Comparison of ENCODE assay signal across 11 mouse cellular contexts in genomic region chr19:46028747-46029320, GRCm38 (mm10). TPM values are rescaled to one million over a fixed set of nuclear protein-coding genes. Genes with fewer than 3 reads are reported as not detected.
DNase-seq lines count a peak whose midpoint lies in the region; ATAC-seq and TF ChIP-seq lines count a peak whose summit lies in the region.
"Had no signal": no experiment of that assay in that cellular context is flagged by ENCODE, and none has a peak within 500 bp of the region (broad histone marks: within the 10 kb centered on the region; RNA-seq: fewer than 3 reads in every experiment).

No protein-coding gene starts in this region.

- DNase-seq in layer of hippocampus, adult 2 months (ENCODE audit: low spot score in 2 of 2), result no peak
- DNase-seq in layer of hippocampus, adult 8-10 months (ENCODE audit: low spot score in 2 of 2), result no peak
- peak; percentile 65 for DNase-seq in 416B (ENCODE audit: low read depth)
- DNase-seq in CD4-positive helper T cell, adult 2 months (ENCODE audit: low read depth, low spot score), result peak; percentile 45
- peak; percentile 26 for DNase-seq in brain, embryonic 14.5 days (ENCODE audit: low read depth)
- no peak for DNase-seq in left cerebral cortex, postnatal 25 days (ENCODE audit: low spot score in 2 of 2)
- DNase-seq: kidney, postnatal 4 days; right cerebral cortex, adult 18-20 months had no signal

- no peak overlapping the region for H3K27ac ChIP-seq in layer of hippocampus, adult 2 months
- H3K27ac ChIP-seq: heart, embryonic 10.5 days; hindbrain, embryonic 13.5 days had no signal

- peak; percentile 55 for TF ChIP-seq CTCF in layer of hippocampus, adult 2 months (conservative IDR thresholded peaks at IDR 0.05)
- TF ChIP-seq CTCF in brain, embryonic 14.5 days (IDR thresholded peaks at IDR 0.05; ENCODE audit: borderline replicate concordance, extremely low read depth, insufficient read depth, insufficient read length), result peak; percentile 31; the same call in 1 of the 2 replicates

- no peak overlapping the region for H3K4me3 ChIP-seq in layer of hippocampus, adult 2 months
- H3K4me3 ChIP-seq: heart, embryonic 10.5 days; hindbrain, embryonic 13.5 days had no signal

- ATAC-seq in frontal cortex, adult (ENCODE audit: low TSS enrichment), result no peak

- no peak for TF ChIP-seq POLR2A in brain, embryonic 14.5 days (IDR thresholded peaks at IDR 0.05; ENCODE audit: borderline replicate concordance, extremely low read depth, insufficient read depth, insufficient read length, poor library complexity, severe bottlenecking)

- intact Hi-C loops in left cerebral cortex, postnatal 25 days (cut with DNase I), result no loop called here

RNA-seq across cellular contexts. Expression of gene Pprc1, which starts 15.9 kb away (rescaled TPM):
- 10 to 100 TPM; 25.4 to 33.7 TPM for total RNA-seq in layer of hippocampus, adult 2 months (2021)
- total RNA-seq in layer of hippocampus, adult 8-10 months (2022), result 10 to 100 TPM; 26.4 to 34.8 (median 32.4) TPM
- polyA plus RNA-seq in brain, embryonic 14.5 days (2012; rRNA removed), result 24.0 and 30.1 TPM in 2 replicates
- 10 to 100 TPM; 23.3 to 27.7 TPM for total RNA-seq in left cerebral cortex, postnatal 25 days (2021)

RNA-seq across cellular contexts. Expression of gene Ldb1, which starts 16.2 kb away (rescaled TPM):
- total RNA-seq in layer of hippocampus, adult 2 months (2021), result 100 to 1,000 TPM; 113 to 119 TPM
- total RNA-seq in layer of hippocampus, adult 8-10 months (2022), result 100 to 1,000 TPM; 109 to 123 (median 120) TPM
- polyA plus RNA-seq in brain, embryonic 14.5 days (2012; rRNA removed), result 404 and 531 TPM in 2 replicates
- total RNA-seq in left cerebral cortex, postnatal 25 days (2021), result 100 to 1,000 TPM; 104 to 105 TPM

RNA-seq across cellular contexts. Expression of gene Hps6, which starts 25.5 kb away (rescaled TPM):
- 1 to 10 TPM; 6.3 to 8.2 TPM for total RNA-seq in layer of hippocampus, adult 2 months (2021)
- total RNA-seq in layer of hippocampus, adult 8-10 months (2022), result 1 to 10 TPM; 6.1 to 8.8 (median 8.2) TPM
- 1.6 and 2.1 TPM in 2 replicates for polyA plus RNA-seq in brain, embryonic 14.5 days (2012; rRNA removed)
- total RNA-seq in left cerebral cortex, postnatal 25 days (2021), result 1 to 10 TPM; 5.7 TPM

RNA-seq across cellular contexts. Expression of gene Armh3, which starts 30.5 kb away (rescaled TPM):
- 10 to 100 TPM; 19.0 to 20.6 TPM for total RNA-seq in layer of hippocampus, adult 2 months (2021)
- total RNA-seq in layer of hippocampus, adult 8-10 months (2022), result 10 to 100 TPM; 18.4 to 24.1 (median 22.3) TPM
- 19.6 and 22.0 TPM in 2 replicates for polyA plus RNA-seq in brain, embryonic 14.5 days (2012; rRNA removed)
- 10 to 100 TPM; 19.7 to 19.8 TPM for total RNA-seq in left cerebral cortex, postnatal 25 days (2021)

RNA-seq across cellular contexts. Expression of gene Nolc1, which starts 46.8 kb away (rescaled TPM):
- total RNA-seq in layer of hippocampus, adult 2 months (2021), result 10 to 100 TPM; 48.7 to 51.8 TPM
- total RNA-seq in layer of hippocampus, adult 8-10 months (2022), result 10 to 100 TPM; 44.8 to 51.0 (median 47.7) TPM
- polyA plus RNA-seq in brain, embryonic 14.5 days (2012; rRNA removed), result 41.4 and 54.5 TPM in 2 replicates
- 10 to 100 TPM; 40.1 to 41.8 TPM for total RNA-seq in left cerebral cortex, postnatal 25 days (2021)

Comparison
In these comparisons a context has a peak if more than half of its experiments do, and no peak if none do; other contexts are left out.
1. DNase-seq: peak in 416B (single experiment), CD4-positive helper T cell, adult 2 months (single experiment) and brain, embryonic 14.5 days (single experiment); none in layer of hippocampus, adult 2 months (0 of 2), layer of hippocampus, adult 8-10 months (0 of 2) and left cerebral cortex, postnatal 25 days (0 of 2).